Mouse (Mus musculus): ENCODE measurements at regions not wholly inside any gene's neighbourhood (a gene's known extent, or its start where the extent isn't known, plus 50 kb on each side); places are given as distances from the start of the nearest gene placed in this dataset.

DNA sequence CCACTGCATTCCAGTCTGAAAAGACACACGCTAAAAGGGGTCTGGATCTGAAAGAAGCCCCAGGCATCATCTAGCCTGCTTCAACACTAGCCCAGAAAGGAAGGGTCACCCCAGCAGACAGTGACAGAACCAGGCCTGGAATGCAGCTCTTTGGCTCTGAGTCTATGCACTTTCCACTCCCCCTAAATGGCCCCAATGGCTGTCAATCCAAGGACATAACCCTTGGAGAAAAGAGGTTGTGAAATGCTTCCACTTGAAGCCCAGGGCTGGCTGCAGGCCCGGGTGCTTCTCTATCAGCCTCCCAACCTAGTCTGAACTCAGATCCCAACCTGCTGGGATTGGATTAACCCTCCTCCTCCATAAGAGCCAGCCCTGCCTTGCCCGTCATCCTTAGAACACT lies 194.6 kb upstream of the Bcl6 start:
- TF ChIP-seq CTCF (IDR thresholded peaks at IDR 0.05; ENCODE audit: borderline replicate concordance, control insufficient read depth, extremely low read depth, insufficient read depth, low read length, poor library complexity) (no peak), POLR2A (IDR thresholded peaks at IDR 0.05; ENCODE audit: control insufficient read depth, extremely low read depth, insufficient read depth, low read length, poor library complexity) (no peak)
